Mouse (Mus musculus): ENCODE measurements at regions not wholly inside any gene's neighbourhood (a gene's known extent, or its start where the extent isn't known, plus 50 kb on each side); places are given as distances from the start of the nearest gene placed in this dataset.

DNA sequence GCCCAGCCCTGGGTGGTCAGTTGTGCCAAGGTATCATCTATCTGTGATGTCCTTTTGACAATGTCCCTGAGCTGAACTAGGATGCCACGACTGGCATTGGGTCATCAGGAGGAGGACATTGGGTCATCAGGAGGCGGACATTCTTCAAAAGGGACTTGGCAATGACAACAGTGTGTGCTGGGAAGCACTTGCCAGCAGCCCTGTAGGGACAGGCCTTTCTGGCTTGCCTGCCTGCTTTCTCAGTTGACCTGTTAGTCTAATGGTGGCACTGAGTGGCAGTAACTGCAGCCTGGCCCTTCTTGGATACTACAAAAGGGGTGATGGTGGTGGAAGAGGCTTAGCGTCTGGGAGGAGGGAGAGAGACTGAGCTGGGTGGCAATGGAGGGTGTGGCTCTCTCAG, 137.2 kb upstream of the Prox1 start:
- Histone ChIP-seq H3K27me3 (peaks cover 7% of the 10 kb centered on the region; the same call in 1 of the 2 replicates), H3K9me3 (peaks cover 8% of the 10 kb centered on the region), H3K27ac (no peak overlapping the region), H3K36me3 (no peaks in the 10 kb centered on the region), H3K4me2 (no peak overlapping the region), H3K4me1 (replicated peaks) (no peaks in the 10 kb centered on the region), H3K4me3 (replicated peaks) (no peak overlapping the region), H3K9ac (replicated peaks) (no peak overlapping the region)
- no peak; the same call in 1 of the 2 replicates for ATAC-seq (ENCODE audit: insufficient number of reproducible peaks, insufficient read depth, low FRiP score, low TSS enrichment, low read depth)
- WGBS, result 85% methylated on average over 3 of the region's 3 CpGs

DNA sequence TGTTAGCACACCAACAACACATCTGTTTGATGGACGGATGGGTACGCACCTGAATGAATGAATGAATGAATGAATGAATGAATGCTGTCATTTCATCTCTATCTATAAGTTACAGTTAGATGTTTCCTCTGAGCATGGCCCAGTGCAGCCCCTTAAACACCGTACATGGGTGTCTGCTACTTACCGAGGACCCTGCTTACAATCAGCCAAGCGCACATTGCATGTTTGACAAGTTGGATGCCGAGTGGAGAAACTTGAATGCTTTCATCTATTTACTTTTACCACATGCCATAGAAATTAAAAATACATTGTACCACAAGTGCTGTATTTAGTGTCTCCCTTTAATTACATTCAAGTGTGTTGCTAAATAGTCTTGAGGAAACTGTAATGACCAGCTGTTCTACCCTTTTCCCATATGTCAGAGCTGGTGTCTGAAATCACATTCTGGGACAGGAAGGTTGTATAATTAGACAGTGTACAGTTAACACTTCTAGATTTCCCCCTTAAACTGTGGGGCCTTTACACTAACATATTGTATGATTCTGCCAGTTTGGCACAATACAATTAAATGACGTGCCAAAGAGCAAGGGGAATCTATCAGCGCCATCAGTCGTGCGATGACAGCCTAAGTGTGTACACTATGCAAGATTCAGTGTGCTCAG, 127.3 kb upstream of the Prox1 start:
- WGBS, result 89% methylated on average over 10 of the region's 10 CpGs
- H3K4me3 ChIP-seq (replicated peaks), result no peak overlapping the region
- H3K4me2 ChIP-seq, result no peak overlapping the region
- no peaks in the 10 kb centered on the region for H3K4me1 ChIP-seq (replicated peaks)
- H3K36me3 ChIP-seq, result no peaks in the 10 kb centered on the region
- H3K27ac ChIP-seq, result no peak overlapping the region
- ATAC-seq (ENCODE audit: insufficient number of reproducible peaks, insufficient read depth, low FRiP score, low TSS enrichment, low read depth), result no peak
- H3K9me3 ChIP-seq, result 0 out of 2 replicates have a peak, but pooled peaks cover 7% of the 10 kb centered on the region
- H3K27me3 ChIP-seq, result no peaks in the 10 kb centered on the region
- no peak overlapping the region for H3K9ac ChIP-seq (replicated peaks)

DNA sequence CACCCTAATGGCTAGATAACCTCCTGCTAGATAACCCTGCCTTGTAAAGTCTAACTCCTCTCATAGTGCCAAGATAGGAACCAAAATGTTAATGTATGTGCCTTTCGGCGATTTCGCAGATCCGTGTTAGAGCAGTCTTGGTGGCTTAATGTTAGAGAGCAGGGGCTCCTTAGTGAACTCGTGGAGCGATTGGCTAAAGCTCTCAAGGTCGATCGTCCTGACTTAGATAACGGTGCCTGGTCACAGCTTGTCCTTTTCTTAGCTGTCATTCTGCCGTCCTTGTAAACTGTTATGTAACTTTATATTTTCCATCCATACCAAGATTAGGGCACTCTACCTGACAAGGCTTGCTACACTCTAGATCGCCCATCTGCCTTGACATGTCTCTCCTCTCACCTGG, 119.5 kb upstream of the Prox1 start:
- no peaks in the 10 kb centered on the region for H3K4me1 ChIP-seq (replicated peaks)
- H3K4me3 ChIP-seq (replicated peaks), result no peak overlapping the region
- peaks cover 3% of the 10 kb centered on the region for H3K27me3 ChIP-seq
- no peak overlapping the region for H3K4me2 ChIP-seq
- H3K27ac ChIP-seq, result no peak overlapping the region
- WGBS, result 90% methylated on average over 11 of the region's 11 CpGs
- no peaks in the 10 kb centered on the region for H3K9me3 ChIP-seq
- ATAC-seq (ENCODE audit: insufficient number of reproducible peaks, insufficient read depth, low FRiP score, low TSS enrichment, low read depth), result no peak
- H3K9ac ChIP-seq (replicated peaks), result no peak overlapping the region
- H3K36me3 ChIP-seq, result no peaks in the 10 kb centered on the region

DNA sequence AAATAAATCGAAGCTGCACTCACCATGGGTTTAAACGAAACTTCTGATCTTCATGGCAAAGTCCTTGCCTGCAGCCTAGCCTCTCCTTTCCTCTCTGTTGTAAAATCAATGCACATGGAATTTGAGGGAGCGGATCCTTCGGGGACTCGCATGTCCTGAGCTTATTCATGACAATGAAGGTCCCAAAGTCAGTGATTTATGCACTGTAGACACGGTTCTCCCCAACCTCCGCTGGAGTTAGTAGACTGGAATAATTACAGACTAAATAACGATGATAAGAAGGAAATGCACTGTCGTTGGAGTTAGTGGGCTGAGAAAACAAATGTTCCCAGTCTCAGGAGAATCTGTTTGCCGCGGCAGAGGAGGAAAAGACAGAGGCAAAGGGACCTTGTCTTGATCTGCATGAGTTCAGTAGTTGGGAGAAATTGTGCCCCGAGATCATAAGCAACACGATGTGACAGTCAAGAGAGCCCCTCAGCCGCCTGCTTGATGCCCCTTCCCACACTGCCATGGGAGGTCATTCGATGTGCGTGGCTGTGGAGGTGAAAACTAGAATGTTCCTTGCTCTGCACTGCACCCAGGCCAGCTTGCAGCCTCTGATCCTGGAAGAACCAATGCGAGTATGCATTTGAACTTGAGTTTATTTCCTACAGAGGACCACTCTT, 116.1 kb upstream of the Prox1 start:
- Histone ChIP-seq H3K4me2 (no peak overlapping the region), H3K9ac (replicated peaks) (no peak overlapping the region), H3K9me3 (no peaks in the 10 kb centered on the region), H3K4me3 (replicated peaks) (no peak overlapping the region), H3K27me3 (peaks cover 3% of the 10 kb centered on the region), H3K4me1 (replicated peaks) (no peaks in the 10 kb centered on the region), H3K36me3 (no peaks in the 10 kb centered on the region), H3K27ac (no peak overlapping the region)
- WGBS, result 61% methylated on average over 17 of the region's 17 CpGs
- no peak for ATAC-seq (ENCODE audit: insufficient number of reproducible peaks, insufficient read depth, low FRiP score, low TSS enrichment, low read depth)

DNA sequence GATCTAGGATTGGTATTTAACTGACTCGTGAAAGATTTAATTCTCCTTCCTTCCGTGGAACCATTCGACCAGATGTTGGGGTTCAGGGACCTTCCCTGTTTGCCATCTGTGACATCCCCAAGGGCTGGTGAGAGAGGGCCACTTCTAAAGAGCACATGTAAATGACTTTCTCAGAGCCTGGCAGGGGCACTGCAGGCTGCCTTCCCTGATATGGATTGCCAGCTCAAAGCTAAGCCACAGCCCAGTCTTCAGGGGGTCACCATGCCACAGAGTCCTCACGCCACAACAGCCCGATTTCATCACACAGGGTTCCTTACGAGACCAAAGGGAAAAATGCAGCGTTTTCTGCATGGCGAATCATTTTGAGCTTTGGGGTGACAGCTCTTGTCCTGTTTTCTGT, 115.1 kb upstream of the Prox1 start:
- Histone ChIP-seq H3K27ac (no peak overlapping the region), H3K9ac (replicated peaks) (no peak overlapping the region), H3K27me3 (peaks cover 3% of the 10 kb centered on the region), H3K36me3 (no peaks in the 10 kb centered on the region), H3K4me3 (replicated peaks) (no peak overlapping the region), H3K4me2 (no peak overlapping the region), H3K9me3 (no peaks in the 10 kb centered on the region), H3K4me1 (replicated peaks) (no peaks in the 10 kb centered on the region)
- WGBS, result 79% methylated on average over 8 of the region's 8 CpGs
- ATAC-seq (ENCODE audit: insufficient number of reproducible peaks, insufficient read depth, low FRiP score, low TSS enrichment, low read depth), result no peak

DNA sequence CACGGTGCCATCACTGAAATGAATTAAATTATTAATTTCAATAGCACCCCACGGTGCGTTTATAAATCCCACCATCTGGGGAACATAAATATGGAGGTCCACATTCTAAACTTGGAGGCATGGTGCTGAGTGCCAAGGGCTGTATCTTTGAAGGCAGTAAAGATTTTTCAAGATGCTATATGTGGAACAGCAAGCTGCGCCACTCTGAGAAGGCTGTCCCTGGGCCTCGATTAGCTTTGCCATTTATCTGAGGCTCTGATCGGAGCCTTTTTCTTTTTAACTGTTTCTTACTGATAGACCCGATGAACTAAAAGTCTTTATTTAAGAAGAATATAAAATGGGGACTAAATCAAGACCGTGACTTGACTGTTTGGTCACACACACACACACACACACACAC, 114.5 kb upstream of the Prox1 start:
- no peaks in the 10 kb centered on the region for H3K36me3 ChIP-seq
- no peak overlapping the region for H3K4me3 ChIP-seq (replicated peaks)
- no peaks in the 10 kb centered on the region for H3K4me1 ChIP-seq (replicated peaks)
- H3K9me3 ChIP-seq, result no peaks in the 10 kb centered on the region
- H3K27me3 ChIP-seq, result peaks cover 3% of the 10 kb centered on the region
- H3K27ac ChIP-seq, result no peak overlapping the region
- no peak for ATAC-seq (ENCODE audit: insufficient number of reproducible peaks, insufficient read depth, low FRiP score, low TSS enrichment, low read depth)
- 84% methylated on average over 8 of the region's 8 CpGs for WGBS
- no peak overlapping the region for H3K9ac ChIP-seq (replicated peaks)
- no peak overlapping the region for H3K4me2 ChIP-seq

DNA sequence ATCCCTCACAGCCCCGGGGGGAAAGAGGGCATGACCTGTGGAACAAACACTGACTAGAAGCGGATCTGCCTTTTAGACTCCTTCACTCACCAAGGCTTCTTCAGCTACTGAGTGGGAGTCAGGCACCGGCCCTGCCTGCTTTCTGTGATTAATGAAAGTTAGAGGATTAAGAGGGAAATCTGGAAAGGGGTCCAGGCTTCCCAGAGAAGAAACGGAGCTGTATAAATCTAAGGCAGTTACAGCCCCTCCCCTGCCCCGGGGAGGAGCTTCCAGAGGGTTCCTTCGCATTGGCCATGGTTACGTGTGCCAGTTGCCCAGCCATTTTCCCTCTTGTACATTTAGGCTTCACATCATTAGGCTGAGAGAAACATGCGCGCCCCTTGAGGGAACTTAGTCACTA, 113.6 kb upstream of the Prox1 start:
- 66% methylated on average over 9 of the region's 9 CpGs for WGBS
- H3K4me3 ChIP-seq (replicated peaks), result no peak overlapping the region
- H3K36me3 ChIP-seq, result no peaks in the 10 kb centered on the region
- ATAC-seq (ENCODE audit: insufficient number of reproducible peaks, insufficient read depth, low FRiP score, low TSS enrichment, low read depth), result no peak
- peaks cover 3% of the 10 kb centered on the region for H3K27me3 ChIP-seq
- no peak overlapping the region for H3K9ac ChIP-seq (replicated peaks)
- no peaks in the 10 kb centered on the region for H3K9me3 ChIP-seq
- no peak overlapping the region for H3K4me2 ChIP-seq
- H3K4me1 ChIP-seq (replicated peaks), result no peaks in the 10 kb centered on the region
- no peak overlapping the region for H3K27ac ChIP-seq

DNA sequence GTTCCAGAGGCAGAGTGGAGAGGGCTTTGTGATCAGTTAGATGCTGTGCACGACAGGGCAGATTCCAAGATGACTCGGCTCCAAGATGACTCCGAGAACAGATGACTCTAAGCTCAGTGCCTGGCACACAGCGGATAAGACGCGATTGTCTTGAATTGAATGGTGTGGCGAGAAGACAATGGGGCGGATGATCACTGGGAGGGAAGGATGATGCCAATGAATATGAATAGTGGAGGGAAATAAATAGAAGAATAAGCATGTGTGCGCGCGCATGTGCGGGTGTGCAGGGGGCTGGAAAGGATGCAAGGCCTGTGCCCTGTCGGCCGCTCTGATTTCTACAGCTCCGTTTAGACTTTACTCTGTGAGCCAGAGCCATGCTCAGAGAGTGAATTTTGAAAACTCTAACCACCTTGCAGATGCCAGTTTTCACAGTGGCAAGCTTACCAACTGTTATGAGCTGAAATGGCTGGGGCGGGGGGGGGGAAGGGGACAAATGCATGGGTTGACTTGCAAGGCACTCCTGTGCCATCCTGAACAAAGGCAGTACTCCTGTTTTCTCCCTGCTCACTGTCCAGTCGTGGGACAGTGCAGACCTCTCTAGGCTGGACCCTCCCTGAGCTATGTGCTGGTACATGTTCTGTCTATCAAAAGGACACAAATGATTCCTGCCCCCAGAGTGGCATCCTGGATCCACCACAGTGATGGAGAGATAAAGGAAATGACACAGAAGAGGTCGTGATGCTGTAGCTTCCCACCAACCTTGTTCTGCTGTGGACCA, 109.8 kb upstream of the Prox1 start:
- Histone ChIP-seq H3K9ac (replicated peaks) (no peak overlapping the region), H3K27ac (no peak overlapping the region), H3K9me3 (no peaks in the 10 kb centered on the region), H3K27me3 (0 out of 2 replicates have a peak, but pooled peaks cover 4% of the 10 kb centered on the region), H3K4me2 (no peak overlapping the region), H3K4me1 (replicated peaks) (no peaks in the 10 kb centered on the region), H3K4me3 (replicated peaks) (no peak overlapping the region), H3K36me3 (no peaks in the 10 kb centered on the region)
- ATAC-seq (ENCODE audit: insufficient number of reproducible peaks, insufficient read depth, low FRiP score, low TSS enrichment, low read depth), result no peak
- WGBS, result 90% methylated on average over 18 of the region's 18 CpGs

DNA sequence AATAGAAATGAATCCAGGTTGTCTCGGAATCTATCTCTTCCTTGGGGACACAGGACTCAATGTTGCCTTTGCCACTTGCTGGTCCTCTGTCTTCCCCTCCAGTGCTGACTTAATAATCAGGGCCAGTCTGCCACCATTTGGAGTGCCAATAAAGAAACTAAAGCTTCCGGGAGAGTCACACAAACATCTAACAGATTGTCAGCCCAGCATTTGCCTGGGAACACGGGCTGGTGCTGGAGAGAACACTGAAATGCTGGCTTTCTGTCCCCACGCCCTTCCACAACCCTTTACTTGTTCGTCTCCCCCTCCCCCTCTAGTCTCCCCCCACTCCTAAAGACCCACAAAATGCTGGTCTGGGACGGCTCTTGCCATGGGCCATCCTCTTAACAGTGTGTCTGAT, 104.4 kb upstream of the Prox1 start:
- Histone ChIP-seq H3K27ac (no peak overlapping the region), H3K36me3 (no peaks in the 10 kb centered on the region), H3K27me3 (peaks cover 7% of the 10 kb centered on the region; the same call in 1 of the 2 replicates), H3K4me2 (no peak overlapping the region), H3K9me3 (no peaks in the 10 kb centered on the region), H3K4me3 (replicated peaks) (no peak overlapping the region), H3K4me1 (replicated peaks) (no peaks in the 10 kb centered on the region), H3K9ac (replicated peaks) (no peak overlapping the region)
- WGBS, result 63% methylated on average over 6 of the region's 6 CpGs
- no peak for ATAC-seq (ENCODE audit: insufficient number of reproducible peaks, insufficient read depth, low FRiP score, low TSS enrichment, low read depth)

DNA sequence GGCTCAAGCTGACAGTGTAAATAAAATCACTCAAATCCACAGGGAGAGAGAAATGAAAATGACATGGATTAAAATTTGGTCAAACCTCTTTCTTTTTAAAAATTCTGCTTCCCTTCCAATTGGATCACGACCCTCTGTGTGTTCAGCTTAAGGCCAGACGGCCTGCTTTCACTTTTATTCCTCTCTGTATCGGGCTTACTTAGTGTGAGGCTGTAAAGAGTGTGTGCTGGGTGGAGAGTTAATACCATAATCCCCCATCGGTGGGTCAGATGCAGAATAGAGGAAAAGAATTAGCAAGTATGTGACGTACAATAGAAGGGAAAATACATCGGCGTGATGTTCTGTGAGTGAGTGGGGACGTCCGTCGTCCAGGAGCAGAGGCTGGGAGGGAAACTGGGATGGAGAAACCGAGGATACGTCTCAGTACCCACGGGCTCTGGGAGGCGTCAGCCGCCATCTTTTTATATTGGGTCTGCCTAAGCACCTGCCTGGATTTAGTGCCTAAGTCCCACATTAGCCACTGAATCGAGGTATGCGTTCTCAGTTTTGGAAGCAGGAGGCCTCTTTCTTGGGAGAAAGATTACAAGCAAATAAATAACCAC, 100.4 kb upstream of the Prox1 start:
- WGBS, result 76% methylated on average over 17 of the region's 17 CpGs
- no peak overlapping the region for H3K9ac ChIP-seq (replicated peaks)
- H3K4me1 ChIP-seq (replicated peaks), result no peaks in the 10 kb centered on the region
- H3K27me3 ChIP-seq, result peaks cover 7% of the 10 kb centered on the region; the same call in 1 of the 2 replicates
- no peaks in the 10 kb centered on the region for H3K9me3 ChIP-seq
- H3K36me3 ChIP-seq, result no peaks in the 10 kb centered on the region
- H3K4me3 ChIP-seq (replicated peaks), result no peak overlapping the region
- no peak overlapping the region for H3K27ac ChIP-seq
- no peak overlapping the region for H3K4me2 ChIP-seq
- no peak for ATAC-seq (ENCODE audit: insufficient number of reproducible peaks, insufficient read depth, low FRiP score, low TSS enrichment, low read depth)

DNA sequence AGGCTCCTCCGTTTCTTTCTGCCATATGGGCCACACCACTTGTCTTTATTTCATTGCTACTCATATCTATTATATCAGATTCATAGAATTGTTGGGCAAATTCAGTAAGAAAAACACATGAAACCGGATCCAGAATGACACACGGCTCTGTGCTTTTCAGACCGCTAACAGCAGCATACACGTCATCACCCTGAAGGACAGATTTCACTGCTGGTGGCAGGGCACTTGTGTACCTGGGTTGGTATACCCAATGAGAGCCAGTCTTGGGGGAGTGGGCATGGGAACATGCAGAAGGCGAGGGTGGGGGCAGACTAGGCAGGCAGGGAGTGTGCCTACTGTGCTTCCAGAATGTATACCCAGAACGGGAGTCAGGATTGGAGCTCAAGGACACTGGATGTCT, 98.7 kb upstream of the Prox1 start:
- 0 out of 2 replicates have a peak, but pooled peaks cover 4% of the 10 kb centered on the region for H3K4me1 ChIP-seq (replicated peaks)
- ATAC-seq (ENCODE audit: insufficient number of reproducible peaks, insufficient read depth, low FRiP score, low TSS enrichment, low read depth), result no peak
- H3K4me2 ChIP-seq, result no peak overlapping the region
- WGBS, result 87% methylated on average over 7 of the region's 7 CpGs
- no peaks in the 10 kb centered on the region for H3K9me3 ChIP-seq
- H3K4me3 ChIP-seq (replicated peaks), result no peak overlapping the region
- no peak overlapping the region for H3K27ac ChIP-seq
- no peaks in the 10 kb centered on the region for H3K36me3 ChIP-seq
- H3K27me3 ChIP-seq, result no peaks in the 10 kb centered on the region; the same call in 1 of the 2 replicates
- H3K9ac ChIP-seq (replicated peaks), result no peak overlapping the region
